Mouse (Mus musculus) myocyte (in vitro differentiated cells): ENCODE data around the gene Ispd.

Experiments used
- CEBPB ChIP-seq: IDR thresholded peaks from 2 replicates; pipeline ENCODE4 v1.6.1; 2011; ENCODE audit warnings: mild to moderate bottlenecking, moderate library complexity; ENCODE audit not compliant: poor library complexity, insufficient read depth, severe bottlenecking
- E2F4 ChIP-seq: IDR thresholded peaks from one replicate; pipeline ENCODE4 v1.6.1; 2011; ENCODE audit warnings: mild to moderate bottlenecking, control low read depth, moderate library complexity; ENCODE audit not compliant: insufficient read depth
- MAX ChIP-seq: IDR thresholded peaks from one replicate; pipeline ENCODE4 v1.6.1; 2011; ENCODE audit warnings: low read depth, mild to moderate bottlenecking, control low read depth
- MYOD1 ChIP-seq, 3 experiments: IDR thresholded peaks; one replicate each; pipeline ENCODE4 v1.6.1; 2011; ENCODE audit warnings: control low read depth in 2 of 3, low read depth in 2 of 3, mild to moderate bottlenecking in 2 of 3, moderate library complexity in 1 of 3; ENCODE audit not compliant: insufficient read length in 2 of 3, control insufficient read depth in 1 of 3
- POLR2A ChIP-seq: IDR thresholded peaks from one replicate; pipeline ENCODE4 v1.6.1; 2011; ENCODE audit warnings: low read depth, mild to moderate bottlenecking, control low read depth, moderate library complexity; ENCODE audit not compliant: insufficient read length
- POLR2AphosphoS2 ChIP-seq: IDR thresholded peaks from one replicate; pipeline ENCODE4 v1.6.1; 2011; ENCODE audit warnings: low read depth, control low read depth; ENCODE audit not compliant: insufficient read length
- REST ChIP-seq: IDR thresholded peaks from one replicate; pipeline ENCODE4 v1.6.1; 2011; ENCODE audit warnings: mild to moderate bottlenecking, control low read depth, moderate library complexity; ENCODE audit not compliant: insufficient read depth, insufficient read length
- USF1 ChIP-seq: IDR thresholded peaks from one replicate; pipeline ENCODE4 v1.6.1; 2011; ENCODE audit warnings: low read depth, mild to moderate bottlenecking, control low read depth, moderate library complexity

DNA sequence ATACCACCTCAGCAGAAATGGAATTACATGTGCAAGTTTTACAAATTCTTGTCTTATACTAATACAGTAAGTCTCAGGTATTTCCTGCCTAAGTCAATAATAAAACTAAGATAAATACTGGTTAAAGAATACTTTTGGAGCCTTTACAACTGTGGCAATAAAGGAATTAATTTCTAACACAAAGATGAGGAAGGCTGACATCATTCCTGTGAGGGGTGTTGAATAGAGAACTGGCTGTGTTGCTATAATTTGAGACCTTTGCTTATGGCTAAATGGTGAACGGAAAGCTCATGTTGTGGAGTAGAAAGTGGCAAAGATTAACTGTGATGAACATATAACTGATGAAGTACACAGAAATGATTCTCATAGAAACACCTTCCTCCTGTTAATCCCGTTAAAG lies 149.7 kb downstream of the Ispd start:
- TF ChIP-seq E2F4 (no peak), POLR2A (no peak), MAX (no peak), MYOD1 (IDR thresholded peaks at IDR 0.05; ENCODE audit: control insufficient read depth in 1 of 3, insufficient read length in 2 of 3, low read depth in 2 of 3) (no peak), USF1 (no peak), POLR2AphosphoS2 (no peak), REST (no peak), CEBPB (no peak)
